Mouse (Mus musculus) kidney, postnatal 0 days (tissue): ENCODE data around the gene Gm21885. TPM values are rescaled to one million over a fixed set of nuclear protein-coding genes. Genes with fewer than 3 reads are reported as not detected.

ENCODE experiments used
- ATAC-seq: fragments of 200-750 bp; cut with Nextera tagmentation; replicated peaks from 2 replicates; pipeline ENCODE4 v1.8.0; 2017; ENCODE audit warnings: low read depth, moderate number of reproducible peaks, moderate TSS enrichment, moderate library complexity; ENCODE audit not compliant: low FRiP score
- DNase-seq: peaks from one replicate; pipeline ENCODE4 v3.0.0-alpha.2; 2016; ENCODE audit warnings: low spot score
- H3K27ac ChIP-seq: fragments of 300-500 bp; sonication (generic); 2 replicates; pipeline ENCODE4 v1.5.1; 2014; ENCODE audit warnings: mild to moderate bottlenecking
- H3K27me3 ChIP-seq: fragments of 300-500 bp; sonication (generic); 2 replicates; pipeline ENCODE4 v1.6.1; 2014; ENCODE audit warnings: low read length, mixed read lengths; ENCODE audit not compliant: insufficient read depth
- H3K36me3 ChIP-seq: fragments of 300-500 bp; sonication (generic); 2 replicates; pipeline ENCODE4 v1.6.1; 2014; ENCODE audit warnings: low read length, mixed read lengths; ENCODE audit not compliant: insufficient read depth
- H3K4me1 ChIP-seq: fragments of 300-500 bp; sonication (generic); replicated peaks from 2 replicates; pipeline ENCODE4 v1.6.1; 2014; ENCODE audit warnings: antibody characterized with exemption, low read length, mixed read lengths; ENCODE audit not compliant: insufficient read depth
- H3K4me2 ChIP-seq: fragments of 300-500 bp; sonication (generic); 2 replicates; pipeline ENCODE4 v1.6.1; 2014; ENCODE audit warnings: mild to moderate bottlenecking, low read length, moderate library complexity, mixed read lengths
- H3K4me3 ChIP-seq: fragments of 300-500 bp; sonication (generic); replicated peaks from 2 replicates; pipeline ENCODE4 v1.5.1; 2014; ENCODE audit warnings: low read depth, low read length
- H3K9ac ChIP-seq: fragments of 300-500 bp; sonication (generic); 2 replicates; pipeline ENCODE4 v1.6.1; 2014; ENCODE audit warnings: low read depth, low read length
- H3K9me3 ChIP-seq: fragments of 300-500 bp; sonication (generic); replicated peaks from 2 replicates; pipeline ENCODE4 v1.6.1; 2016; ENCODE audit warnings: low read length, inconsistent platforms, mixed read lengths
- CTCF ChIP-seq: IDR thresholded peaks from 2 replicates; pipeline ENCODE4 v1.5.1; 2016; ENCODE audit warnings: antibody characterized with exemption, low read depth, mild to moderate bottlenecking, moderate library complexity
- WGBS: fragments of 180-500 bp; shearing (Covaris S2); extraction: QIAGEN DNeasy Blood & Tissue Kit; methylation state at CpG from one replicate; pipeline ENCODE4 v1.1.7; 2014; 5-methylcytosine and 5-hydroxymethylcytosine counted together
- polyA plus RNA-seq: library from polyadenylated mRNA; unstranded; fragments of >200 nt; fragmentation: Nextera tagmentation; extraction: Ambion mirVana; gene quantifications from 2 replicates; pipeline ENCODE4 v1.2.1, GENCODE M21; 2015

Gene Gm21885
- polyA plus RNA-seq, 1 experiment from 2014 or later = 0.28 TPM

GRCm38 (mm10) chr11:94315308-94315707, 33.6 kb downstream of the Gm21885 start:
- no peak overlapping the region for H3K4me2 ChIP-seq
- DNase-seq (no peak), ATAC-seq (no peak)
- no peak overlapping the region for H3K27ac ChIP-seq
- H3K27me3 ChIP-seq = no peaks in the 10 kb centered on the region
- H3K4me3 ChIP-seq = no peak overlapping the region
- WGBS = 57% methylated on average over 1 of the region's 1 CpGs
- no peaks in the 10 kb centered on the region for H3K9me3 ChIP-seq
- no peaks in the 10 kb centered on the region for H3K36me3 ChIP-seq
- TF ChIP-seq CTCF = no peak
- peaks cover 25% of the 10 kb centered on the region for H3K4me1 ChIP-seq
- no peak overlapping the region for H3K9ac ChIP-seq

- no peaks in the 10 kb centered on the region for H3K27me3 ChIP-seq
- no peak for TF ChIP-seq CTCF
- no peak overlapping the region for H3K9ac ChIP-seq
- WGBS = 67% methylated on average over 2 of the region's 2 CpGs
- H3K4me2 ChIP-seq = no peak overlapping the region
- H3K4me3 ChIP-seq = no peak overlapping the region
- H3K4me1 ChIP-seq = peaks cover 25% of the 10 kb centered on the region
- no peak for ATAC-seq
- DNase-seq = no peak
- H3K9me3 ChIP-seq = no peaks in the 10 kb centered on the region
- no peaks in the 10 kb centered on the region for H3K36me3 ChIP-seq
- H3K27ac ChIP-seq = no peak overlapping the region
Measured at GRCm38 (mm10) chr11:94316528-94316927, 34.9 kb downstream of the Gm21885 start.

- Histone ChIP-seq H3K36me3 (no peaks in the 10 kb centered on the region), H3K4me1 (peaks cover 25% of the 10 kb centered on the region), H3K4me2 (no peak overlapping the region), H3K9me3 (no peaks in the 10 kb centered on the region), H3K9ac (no peak overlapping the region), H3K4me3 (no peak overlapping the region), H3K27me3 (no peaks in the 10 kb centered on the region), H3K27ac (no peak overlapping the region)
- no peak for TF ChIP-seq CTCF
- DNase-seq = no peak
- 60% methylated on average over 1 of the region's 1 CpGs for WGBS
- ATAC-seq = no peak
Measured at GRCm38 (mm10) chr11:94317014-94317413, 35.3 kb downstream of the Gm21885 start.

- no peak overlapping the region for H3K27ac ChIP-seq
- H3K4me2 ChIP-seq = no peak overlapping the region
- no peak for TF ChIP-seq CTCF
- no peak overlapping the region for H3K9ac ChIP-seq
- H3K36me3 ChIP-seq = no peaks in the 10 kb centered on the region
- H3K27me3 ChIP-seq = no peaks in the 10 kb centered on the region
- H3K4me3 ChIP-seq = no peak overlapping the region
- H3K4me1 ChIP-seq = peaks cover 25% of the 10 kb centered on the region
- H3K9me3 ChIP-seq = no peaks in the 10 kb centered on the region
- DNase-seq (no peak), ATAC-seq (no peak)
- WGBS = 40% methylated on average over 4 of the region's 4 CpGs
Measured at GRCm38 (mm10) chr11:94317515-94317914, 35.8 kb downstream of the Gm21885 start.

GRCm38 (mm10) chr11:94318056-94318455, 36.4 kb downstream of the Gm21885 start:
- no peak overlapping the region for H3K4me2 ChIP-seq
- H3K27ac ChIP-seq = no peak overlapping the region
- no peak overlapping the region for H3K4me3 ChIP-seq
- H3K9me3 ChIP-seq = no peaks in the 10 kb centered on the region
- ATAC-seq (no peak), DNase-seq (no peak)
- no peaks in the 10 kb centered on the region for H3K27me3 ChIP-seq
- H3K36me3 ChIP-seq = no peaks in the 10 kb centered on the region
- H3K9ac ChIP-seq = no peak overlapping the region
- 75% methylated on average over 5 of the region's 5 CpGs for WGBS
- peaks cover 25% of the 10 kb centered on the region for H3K4me1 ChIP-seq
- TF ChIP-seq CTCF = no peak

- H3K4me2 ChIP-seq = peak overlapping the region; percentile 61
- TF ChIP-seq CTCF = no peak
- H3K9ac ChIP-seq = peak overlapping the region; percentile 99
- peak overlapping the region; percentile 98 for H3K4me3 ChIP-seq
- DNase-seq (peak; percentile 62), ATAC-seq (peak; percentile 79)
- no peaks in the 10 kb centered on the region for H3K36me3 ChIP-seq
- under 1% methylated on average over 67 of the region's 67 CpGs for WGBS
- peak overlapping the region; percentile 99 for H3K27ac ChIP-seq
- peaks cover 13% of the 10 kb centered on the region for H3K4me1 ChIP-seq
- no peaks in the 10 kb centered on the region for H3K9me3 ChIP-seq
- no peaks in the 10 kb centered on the region for H3K27me3 ChIP-seq
Measured at GRCm38 (mm10) chr11:94320969-94321930, 39.6 kb downstream of the Gm21885 start.
